Mouse (Mus musculus) lung, adult 18-20 months (tissue): ENCODE results near the gene Usp33.

Source experiments
- DNase-seq, 2 experiments: peaks; one replicate each; pipeline ENCODE4 v3.0.0; 2022; ENCODE audit warnings: mixed read lengths in 2 of 2

Usp33 gene

DNA sequence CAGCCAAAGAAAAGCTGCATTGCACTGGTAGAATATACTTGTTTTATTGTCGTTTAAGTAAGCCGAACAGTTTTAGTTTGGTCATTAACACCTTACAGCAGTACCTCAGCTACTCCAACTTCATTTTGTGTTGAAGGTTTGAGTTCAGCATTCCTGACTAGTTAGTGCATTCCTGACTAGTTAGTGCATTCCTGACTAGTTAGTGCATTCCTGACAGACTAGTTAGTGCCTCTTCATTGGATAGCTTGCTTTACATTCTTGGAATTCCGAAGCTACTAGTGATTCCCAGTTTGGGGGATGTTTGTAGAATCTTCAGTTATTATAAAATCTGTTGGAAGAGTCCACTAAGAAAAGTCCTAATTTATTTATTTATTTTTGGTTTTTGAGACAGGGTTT is 56.4 kb downstream of the Usp33 start:
- no peak for DNase-seq

GRCm38 (mm10) chr3:152403827-152404226 is 57.5 kb downstream of the Usp33 start:
- DNase-seq = no peak

GRCm38 (mm10) chr3:152405420-152405819 is 59.1 kb downstream of the Usp33 start:
- DNase-seq = no peak

DNA sequence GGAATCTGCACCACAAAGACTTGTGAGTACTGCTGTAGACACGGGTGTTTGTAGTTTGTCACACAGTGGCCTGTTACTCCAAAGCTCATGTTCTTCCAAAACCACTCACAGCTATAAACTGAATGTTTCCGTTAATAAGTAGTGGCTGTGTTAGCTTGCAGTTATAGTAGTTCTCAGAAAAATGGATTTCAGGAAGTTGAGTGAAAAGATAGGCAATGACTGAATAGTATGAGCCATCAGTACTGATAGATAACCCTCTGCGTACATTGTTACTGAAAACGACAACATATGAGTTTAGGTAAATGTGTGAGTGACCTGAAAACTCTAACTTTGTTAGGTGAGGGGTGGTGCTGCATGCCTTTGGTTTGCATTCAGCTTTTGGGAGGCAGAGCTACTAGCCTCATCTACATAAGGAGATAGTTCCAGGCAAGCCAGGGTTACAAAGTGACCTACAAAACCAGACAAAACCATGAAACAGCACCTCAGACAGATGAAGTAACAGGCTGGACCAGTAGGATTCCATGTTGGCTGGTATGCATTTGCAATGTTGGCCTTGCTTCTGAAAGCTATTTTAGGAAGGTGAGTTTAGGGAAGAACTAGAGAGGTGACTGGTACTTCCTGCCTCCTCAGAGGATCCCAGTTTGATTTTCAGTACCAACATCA is 59.8 kb downstream of the Usp33 start:
- DNase-seq = no peak

GRCm38 (mm10) chr3:152410980-152411551 is 64.8 kb downstream of the Usp33 start:
- DNase-seq = no peak

DNA sequence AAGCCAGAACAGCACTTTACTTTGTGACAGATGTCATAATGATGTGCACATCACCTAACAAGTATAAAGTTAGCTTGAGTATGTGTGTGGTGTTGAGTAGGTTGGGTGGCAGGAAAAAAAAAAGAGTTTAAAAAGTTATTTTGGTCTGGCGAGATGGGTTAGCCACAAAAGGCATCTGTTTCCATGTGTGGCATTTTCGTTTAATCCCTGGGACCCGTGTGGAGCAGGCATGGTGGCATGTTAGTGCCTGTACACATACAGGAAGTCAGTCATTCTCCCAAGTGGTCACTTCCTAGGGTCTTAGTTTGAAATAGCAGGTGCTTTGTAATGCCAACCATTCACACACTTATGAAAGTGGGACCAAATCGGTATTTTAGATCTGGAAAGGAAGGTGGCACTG is 66.1 kb downstream of the Usp33 start:
- DNase-seq = no peak

- no peak for DNase-seq
These were observed 82.6 kb downstream of the Usp33 start for GRCm38 (mm10) chr3:152428925-152429324.

DNA sequence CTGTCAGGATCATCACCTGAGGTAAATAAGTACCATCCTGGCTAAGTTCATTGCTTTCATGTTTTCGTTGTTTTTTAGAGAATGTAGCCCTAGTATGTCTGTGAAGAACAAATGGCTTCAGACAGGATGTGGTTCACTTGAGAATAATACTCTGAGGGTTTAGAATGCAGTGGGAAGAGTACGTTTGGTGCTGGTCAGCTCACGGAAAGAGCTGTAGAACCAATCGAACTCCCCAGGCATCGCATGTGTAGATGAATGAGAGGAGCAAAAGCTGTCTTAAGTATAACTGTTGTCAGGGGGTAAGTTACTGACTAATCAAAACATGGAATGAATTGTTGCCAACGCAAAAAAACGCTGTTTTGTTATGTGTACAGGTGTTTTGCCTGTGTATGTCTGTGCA is 86.4 kb downstream of the Usp33 start:
- DNase-seq = no peak

DNA sequence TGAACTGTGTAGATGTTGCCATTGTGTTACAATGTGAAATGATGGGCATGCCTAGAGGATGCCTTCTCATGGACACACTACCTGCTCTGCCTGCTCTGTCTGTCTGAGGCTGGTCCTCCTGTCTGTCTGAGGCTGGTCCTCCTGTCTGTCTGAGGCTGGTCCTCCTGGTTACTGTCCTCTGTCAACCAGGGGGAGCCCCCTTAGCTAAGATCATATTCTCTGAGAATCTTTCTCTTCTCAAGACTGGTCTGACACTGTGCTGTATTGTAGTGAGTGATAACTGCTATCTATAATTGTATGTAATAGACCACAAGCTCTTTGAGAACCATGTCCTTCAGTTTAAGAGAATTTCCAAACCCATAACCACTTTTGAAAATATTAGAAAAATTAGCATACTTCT is 89.3 kb downstream of the Usp33 start:
- no peak for DNase-seq

GRCm38 (mm10) chr3:152438068-152438467 is 91.8 kb downstream of the Usp33 start:
- no peak for DNase-seq

DNA sequence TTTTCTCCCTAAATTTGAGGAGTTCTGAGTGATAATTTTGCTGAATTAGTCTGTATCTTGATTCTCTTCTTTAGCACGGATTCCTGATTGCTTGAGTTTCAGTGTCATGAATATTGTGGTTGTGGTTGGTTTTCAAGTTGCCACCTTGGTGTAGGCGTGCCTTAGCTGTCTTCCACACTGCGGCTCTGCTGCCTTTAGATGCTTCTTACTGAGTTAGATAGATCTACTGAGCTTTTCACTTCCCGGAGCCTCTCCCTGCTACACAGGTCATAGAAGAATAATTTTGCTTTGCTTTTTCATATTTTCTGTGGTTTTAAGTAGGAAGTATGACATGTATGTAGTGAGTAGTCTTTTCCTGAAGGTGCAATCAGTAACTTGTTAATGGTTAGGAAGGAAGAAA is 96.5 kb downstream of the Usp33 start:
- DNase-seq = no peak
